Mouse (Mus musculus): ENCODE results near the gene Mvb12a.
A peak's percentile ranks its signal among the peaks of the same experiment; 100 is the strongest.

- peak; percentile 68 for TF ChIP-seq CTCF (IDR thresholded peaks at IDR 0.05; ENCODE audit: low read depth, low read length)
- TF ChIP-seq GATA1 (IDR thresholded peaks at IDR 0.05; ENCODE audit: borderline replicate concordance, low read length) = no peak
- TF ChIP-seq POLR2AphosphoS5 (IDR thresholded peaks at IDR 0.05; ENCODE audit: insufficient replicate concordance, low read depth, low read length) = no peak
- TF ChIP-seq GATA2 (IDR thresholded peaks at IDR 0.05; ENCODE audit: borderline replicate concordance, low read depth, low read length) = no peak
- no peak for TF ChIP-seq TAL1 (conservative IDR thresholded peaks at IDR 0.05; ENCODE audit: low read depth, low read length)
Observed at GRCm38 (mm10) chr8:71561401-71561800, 18.7 kb downstream of the Mvb12a start.
